Mouse (Mus musculus): ENCODE measurements around the gene Satb2. TPM values are rescaled to one million over a fixed set of nuclear protein-coding genes. Genes with fewer than 3 reads are reported as not detected.

The Satb2 gene
- polyA plus RNA-seq, 1 experiment, result 1.00 TPM

GRCm38 (mm10) chr1:56977201-56978100 lies 999 bp downstream of the Satb2 start:
- Histone ChIP-seq H3K4me1 (ENCODE audit: control insufficient read depth, insufficient read depth, low read length) (no peaks in the 10 kb centered on the region), H3K27ac (ENCODE audit: control insufficient read depth, insufficient read depth, low read depth, low read length, poor library complexity) (no peak overlapping the region; the same call in 1 of the 2 replicates), H3K4me3 (replicated peaks; ENCODE audit: control insufficient read depth, low read depth, low read length) (no peak overlapping the region)
- TF ChIP-seq POLR2A (IDR thresholded peaks at IDR 0.05; ENCODE audit: borderline replicate concordance, control insufficient read depth, low read depth, low read length) (no peak), CTCF (IDR thresholded peaks at IDR 0.05; ENCODE audit: control insufficient read depth, insufficient read depth, low read length) (peak; percentile 58; the same call in 1 of the 2 replicates)
- 2% methylated on average over 45 of the region's 45 CpGs for WGBS

- no peak for TF ChIP-seq CTCF (IDR thresholded peaks at IDR 0.05; ENCODE audit: control insufficient read depth, insufficient read depth, low read length)
- TF ChIP-seq POLR2A (IDR thresholded peaks at IDR 0.05; ENCODE audit: borderline replicate concordance, control insufficient read depth, low read depth, low read length), result no peak
- no peaks in the 10 kb centered on the region for H3K4me1 ChIP-seq (ENCODE audit: control insufficient read depth, insufficient read depth, low read length)
- no peak overlapping the region for H3K4me3 ChIP-seq (replicated peaks; ENCODE audit: control insufficient read depth, low read depth, low read length)
- H3K27ac ChIP-seq (ENCODE audit: control insufficient read depth, insufficient read depth, low read depth, low read length, poor library complexity), result no peak overlapping the region
- whole genome bisulfite sequencing, result 3% methylated on average over 11 of the region's 11 CpGs
Observed at GRCm38 (mm10) chr1:56976825-56977104, 1.7 kb downstream of the Satb2 start.

- Histone ChIP-seq H3K4me1 (ENCODE audit: control insufficient read depth, insufficient read depth, low read length) (no peaks in the 10 kb centered on the region), H3K27ac (ENCODE audit: control insufficient read depth, insufficient read depth, low read depth, low read length, poor library complexity) (no peak overlapping the region), H3K4me3 (replicated peaks; ENCODE audit: control insufficient read depth, low read depth, low read length) (no peak overlapping the region)
- TF ChIP-seq CTCF (IDR thresholded peaks at IDR 0.05; ENCODE audit: control insufficient read depth, insufficient read depth, low read length) (no peak), POLR2A (IDR thresholded peaks at IDR 0.05; ENCODE audit: borderline replicate concordance, control insufficient read depth, low read depth, low read length) (no peak)
- WGBS, result 7% methylated on average over 25 of the region's 25 CpGs
Observed at GRCm38 (mm10) chr1:56976044-56976824, 2.2 kb downstream of the Satb2 start.

GRCm38 (mm10) chr1:56975546-56975945 lies 2.9 kb downstream of the Satb2 start:
- Histone ChIP-seq H3K4me1 (ENCODE audit: control insufficient read depth, insufficient read depth, low read length) (no peaks in the 10 kb centered on the region), H3K27ac (ENCODE audit: control insufficient read depth, insufficient read depth, low read depth, low read length, poor library complexity) (no peak overlapping the region), H3K4me3 (replicated peaks; ENCODE audit: control insufficient read depth, low read depth, low read length) (no peak overlapping the region)
- TF ChIP-seq CTCF (IDR thresholded peaks at IDR 0.05; ENCODE audit: control insufficient read depth, insufficient read depth, low read length) (no peak), POLR2A (IDR thresholded peaks at IDR 0.05; ENCODE audit: borderline replicate concordance, control insufficient read depth, low read depth, low read length) (no peak)
- WGBS, result 7% methylated on average over 12 of the region's 12 CpGs

GRCm38 (mm10) chr1:56974187-56974586 lies 4.3 kb downstream of the Satb2 start:
- H3K4me3 ChIP-seq (replicated peaks; ENCODE audit: control insufficient read depth, low read depth, low read length), result no peak overlapping the region
- H3K4me1 ChIP-seq (ENCODE audit: control insufficient read depth, insufficient read depth, low read length), result no peaks in the 10 kb centered on the region
- TF ChIP-seq POLR2A (IDR thresholded peaks at IDR 0.05; ENCODE audit: borderline replicate concordance, control insufficient read depth, low read depth, low read length) (no peak), CTCF (IDR thresholded peaks at IDR 0.05; ENCODE audit: control insufficient read depth, insufficient read depth, low read length) (no peak)
- no peak overlapping the region for H3K27ac ChIP-seq (ENCODE audit: control insufficient read depth, insufficient read depth, low read depth, low read length, poor library complexity)
- 14% methylated on average over 14 of the region's 14 CpGs for WGBS

- H3K27ac ChIP-seq (ENCODE audit: control insufficient read depth, insufficient read depth, low read depth, low read length, poor library complexity), result no peak overlapping the region
- WGBS, result under 1% methylated on average over 16 of the region's 16 CpGs
- H3K4me1 ChIP-seq (ENCODE audit: control insufficient read depth, insufficient read depth, low read length), result no peaks in the 10 kb centered on the region
- no peak for TF ChIP-seq POLR2A (IDR thresholded peaks at IDR 0.05; ENCODE audit: borderline replicate concordance, control insufficient read depth, low read depth, low read length)
- TF ChIP-seq CTCF (IDR thresholded peaks at IDR 0.05; ENCODE audit: control insufficient read depth, insufficient read depth, low read length), result no peak
- peak overlapping the region; percentile 76 for H3K4me3 ChIP-seq (replicated peaks; ENCODE audit: control insufficient read depth, low read depth, low read length)
Observed at GRCm38 (mm10) chr1:56973593-56973950, 4.9 kb downstream of the Satb2 start.

- Histone ChIP-seq H3K27ac (ENCODE audit: control insufficient read depth, insufficient read depth, low read depth, low read length, poor library complexity) (peak overlapping the region; percentile 61), H3K4me3 (replicated peaks; ENCODE audit: control insufficient read depth, low read depth, low read length) (peak overlapping the region; percentile 76), H3K4me1 (ENCODE audit: control insufficient read depth, insufficient read depth, low read length) (no peaks in the 10 kb centered on the region)
- under 1% methylated on average over 47 of the region's 47 CpGs for WGBS
- TF ChIP-seq POLR2A (IDR thresholded peaks at IDR 0.05; ENCODE audit: borderline replicate concordance, control insufficient read depth, low read depth, low read length), result no peak
- no peak for TF ChIP-seq CTCF (IDR thresholded peaks at IDR 0.05; ENCODE audit: control insufficient read depth, insufficient read depth, low read length)
Observed at GRCm38 (mm10) chr1:56972950-56973592, 5.4 kb downstream of the Satb2 start.
